Mouse (Mus musculus) c-Kit-positive CD71-negative TER-119-negative erythroid progenitor cells, embryonic 14.5 days (primary cell): Measurements from ENCODE around the gene Ldoc1.

ENCODE experiments used
- DNase-seq: peaks from one replicate; pipeline ENCODE4 v3.0.0-alpha.2; 2013; ENCODE audit warnings: low read depth

Gene Ldoc1

DNA sequence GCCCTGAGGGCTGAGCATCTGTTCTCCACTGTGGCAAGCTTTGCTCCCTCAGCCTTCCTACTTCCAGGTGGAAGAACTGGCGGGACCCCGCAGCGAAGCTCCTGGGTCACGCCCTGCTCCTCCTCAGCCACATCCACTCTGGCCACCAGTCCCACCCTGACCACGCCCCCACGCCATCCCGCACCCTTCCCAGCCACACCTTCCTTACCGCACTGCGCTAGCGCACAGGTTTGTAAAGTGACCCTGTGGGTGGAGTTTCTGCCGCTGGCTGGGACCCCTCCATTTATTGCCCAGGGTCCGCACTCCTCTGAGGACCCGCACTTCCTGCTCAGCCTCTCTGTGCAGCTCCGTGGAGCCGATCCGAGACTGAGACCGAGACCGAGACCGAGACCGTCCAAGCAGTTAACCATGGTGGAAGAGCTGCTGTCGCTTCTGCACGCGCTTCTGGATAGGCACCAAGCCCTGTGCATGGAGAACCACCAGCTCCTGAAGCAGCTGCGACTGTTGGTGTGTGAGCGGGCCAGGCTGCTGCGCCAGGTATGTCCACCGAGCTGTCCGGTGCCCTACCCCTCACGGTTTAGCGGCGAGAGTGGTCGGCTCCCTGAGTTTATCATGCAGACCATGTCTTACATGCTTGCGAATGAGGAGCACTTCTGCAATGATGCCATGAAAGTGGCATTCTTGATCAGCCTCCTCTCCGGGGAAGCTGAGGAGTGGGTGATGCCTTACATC is at the start of gene Ldoc1:
Gene Ldoc1 (plus strand): TSS at position 196 of the 732 bp plus-strand sequence.
- DNase-seq: no peak

DNA sequence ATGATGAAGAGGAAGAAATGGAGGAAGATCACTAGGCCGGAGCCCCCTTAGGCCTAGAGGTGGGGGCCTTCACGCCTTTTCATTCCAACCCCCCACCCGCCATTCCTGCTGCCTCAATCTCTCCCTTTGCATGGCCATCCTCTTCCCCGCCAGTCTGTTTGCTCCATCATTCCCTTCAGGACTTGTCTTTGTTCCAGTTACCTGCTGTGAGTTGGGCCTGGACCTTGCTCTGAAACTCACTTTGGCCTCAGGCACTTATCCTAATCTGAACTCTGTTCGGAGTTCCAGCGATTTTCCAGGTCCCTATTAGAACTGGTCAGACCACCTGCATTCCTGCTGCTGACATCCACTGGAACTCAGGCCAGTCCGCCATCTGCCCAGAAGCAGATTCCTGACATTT is 834 bp downstream of the Ldoc1 start:
- DNase-seq: no peak

DNA sequence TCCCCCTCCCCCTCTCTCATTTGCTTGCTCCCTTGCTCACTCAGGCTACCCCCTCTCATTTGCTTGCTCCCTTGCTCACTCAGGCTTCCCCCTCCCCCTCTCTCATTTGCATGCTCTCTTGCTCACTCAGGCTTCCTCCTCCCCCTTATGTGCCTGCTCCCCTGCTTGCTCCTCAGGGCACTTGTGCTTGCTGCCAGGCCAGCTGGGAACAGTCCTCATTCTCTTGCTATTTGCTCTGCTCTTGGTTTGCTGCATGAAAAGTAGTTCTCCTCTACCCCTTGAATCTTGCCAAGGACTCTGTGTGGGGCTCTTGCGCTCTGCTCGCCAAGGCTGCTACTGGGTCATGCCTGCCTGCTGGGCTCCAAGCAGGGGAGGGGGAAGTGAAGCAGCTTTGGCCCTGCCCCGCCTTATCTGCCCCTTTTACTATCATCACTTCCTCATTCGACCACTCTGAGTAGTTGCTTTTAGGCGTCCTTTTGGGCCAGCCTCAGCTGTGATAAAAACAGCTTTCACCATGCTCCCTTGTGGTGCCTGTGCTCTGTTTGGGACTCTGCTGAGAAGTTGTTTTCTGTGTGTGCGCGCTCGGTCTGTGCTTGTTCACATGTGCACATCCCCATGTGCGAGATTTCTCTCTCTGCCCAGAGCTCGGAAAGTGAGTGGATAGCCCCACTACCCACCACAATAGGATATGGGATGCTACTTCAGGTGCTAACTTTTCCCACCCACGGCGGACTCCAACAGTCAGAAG is 13.2 kb downstream of the Ldoc1 start:
- no peak for DNase-seq

DNA sequence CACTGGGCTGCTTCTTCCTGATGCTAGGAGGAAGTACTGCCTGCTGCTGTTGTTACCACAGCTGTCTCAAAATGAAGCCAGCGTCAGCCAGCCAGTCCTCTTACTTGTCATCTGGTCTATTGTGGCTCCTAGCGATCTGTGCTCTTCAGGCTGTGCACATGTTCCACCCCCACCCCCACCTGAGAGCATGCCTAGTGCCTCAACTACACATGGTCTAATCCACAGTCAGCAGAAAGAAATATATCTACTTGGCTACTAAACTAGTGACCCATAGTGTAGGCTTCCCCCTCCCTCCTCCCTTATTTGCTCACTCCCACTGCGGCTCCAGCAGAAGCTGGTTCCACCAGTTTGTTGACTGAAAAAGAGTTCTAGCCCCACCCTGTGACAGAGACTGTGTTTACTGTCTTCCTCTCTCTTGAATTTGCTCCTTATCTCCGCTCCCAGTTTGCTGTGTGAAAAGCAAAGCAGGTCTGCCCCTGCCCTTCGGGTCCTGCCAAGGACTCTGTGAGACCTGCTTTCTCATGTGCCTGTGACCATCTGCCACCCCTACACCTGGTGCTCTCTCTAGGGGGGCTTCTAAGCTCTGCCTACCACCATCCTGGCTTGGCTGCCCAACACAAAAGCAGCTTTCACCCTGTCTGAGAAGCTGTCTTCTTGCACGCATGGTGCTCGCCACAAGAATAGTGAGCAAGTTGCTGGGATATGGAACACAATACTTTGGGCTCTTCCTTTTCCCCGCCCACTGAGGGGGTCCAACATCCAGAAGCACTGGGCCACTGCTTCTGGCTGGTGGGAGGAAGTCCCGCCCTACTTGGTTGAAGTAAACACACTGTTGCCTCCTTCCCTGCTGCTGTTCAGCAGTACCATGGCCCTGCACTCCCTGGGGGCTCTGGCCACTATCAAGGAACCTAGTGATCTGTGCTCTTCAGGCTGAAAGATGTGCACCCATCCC is 14.0 kb downstream of the Ldoc1 start:
- DNase-seq: no peak

DNA sequence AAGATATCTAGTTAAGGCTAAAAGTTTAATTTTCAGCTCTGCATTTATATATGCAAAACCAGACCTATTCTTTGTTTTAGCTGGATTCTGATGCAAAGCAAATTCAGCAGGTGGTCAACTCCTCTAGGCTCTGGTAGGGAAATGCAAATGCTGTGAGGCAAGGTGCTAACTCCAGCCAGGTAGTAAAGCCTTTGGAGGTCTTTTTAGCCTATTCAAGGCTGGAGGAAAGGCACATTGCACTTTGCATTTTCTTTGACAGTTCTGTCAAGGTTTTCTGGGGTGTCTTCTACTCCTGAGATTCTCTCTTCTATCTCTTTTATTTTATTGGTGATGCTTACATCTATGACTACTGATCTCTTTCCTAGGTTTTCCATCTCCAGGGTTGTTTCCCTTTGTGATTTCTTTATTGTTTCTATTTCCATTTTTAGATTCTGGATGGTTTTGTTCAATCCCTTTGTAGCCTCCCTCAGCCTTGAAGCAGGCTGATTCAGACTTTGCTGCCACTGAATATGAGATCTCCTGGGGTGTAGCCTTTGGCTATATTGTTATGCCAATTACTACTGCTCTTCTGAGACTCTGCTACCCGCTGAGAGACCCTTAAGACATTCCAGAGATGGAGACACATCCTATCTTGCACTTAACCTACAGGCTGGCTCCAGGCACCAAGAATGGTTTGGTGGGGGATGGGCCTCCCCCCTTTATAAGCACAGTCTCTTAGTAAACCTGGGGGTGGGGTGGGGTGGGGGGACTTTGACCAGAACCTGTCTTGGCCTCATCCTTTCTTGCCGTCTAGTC is 18.4 kb downstream of the Ldoc1 start:
- DNase-seq: no peak
